Mouse (Mus musculus) CD4-positive, CD25-positive, alpha-beta regulatory T cell (primary cell): ENCODE measurements around the gene Cacnb4. TPM values are rescaled to one million over a fixed set of nuclear protein-coding genes. Genes with fewer than 3 reads are reported as not detected.

ENCODE experiments used
- polyA plus RNA-seq: library from polyadenylated mRNA; unstranded; fragments of 100-300 nt; shearing (Covaris generic); gene quantifications from one replicate; pipeline ENCODE4 v1.2.1, GENCODE M21; 2017

The Cacnb4 gene
- polyA plus RNA-seq, result 0.13 TPM

GRCm38 (mm10) chr2:52676023-52676912, at the start of gene Cacnb4:
Cacnb4 (minus strand) TSS chr2:52676831.

DNA sequence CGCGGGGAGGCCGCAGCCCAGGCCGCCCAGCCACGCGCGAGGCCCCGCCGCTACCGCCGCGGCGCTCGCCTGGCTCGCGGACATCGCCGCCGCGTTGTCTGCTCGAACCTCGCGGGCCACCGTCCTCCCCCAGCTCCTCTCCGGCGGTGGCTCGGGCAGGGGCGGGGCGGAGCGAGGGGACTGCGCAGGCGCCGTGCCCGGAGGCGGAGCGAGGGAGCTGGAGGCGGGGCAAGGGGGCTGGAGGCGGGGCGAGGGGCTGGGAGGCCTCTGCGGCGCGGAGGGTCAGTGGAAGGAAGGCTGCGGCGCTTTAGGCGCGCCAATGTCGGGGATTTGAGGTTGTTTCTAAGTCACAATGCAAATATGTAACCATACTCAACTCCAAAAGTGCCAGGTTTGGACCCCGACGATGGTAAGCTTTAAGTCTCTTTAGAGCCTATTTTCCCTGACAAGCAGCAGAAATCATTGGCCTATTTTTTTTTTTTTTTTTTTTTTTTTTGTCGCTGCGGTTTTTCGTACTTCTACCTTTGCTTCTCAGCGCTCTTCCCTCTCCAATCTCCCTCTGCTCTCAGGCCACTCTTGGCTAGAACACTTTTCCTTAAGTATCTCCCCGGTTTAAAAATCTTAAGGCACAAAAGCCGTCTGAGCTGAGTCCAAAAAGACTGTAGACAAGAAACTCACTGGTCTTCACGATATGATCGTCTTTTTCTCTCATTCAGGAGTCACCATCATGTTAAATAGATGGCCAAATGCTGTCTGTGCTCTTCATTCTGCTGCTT, 251.7 kb downstream of the Cacnb4 start, which contains the start of gene Arl5a:
Gene Arl5a (minus strand): TSS at position 155 of the 776 bp plus-strand sequence.

DNA sequence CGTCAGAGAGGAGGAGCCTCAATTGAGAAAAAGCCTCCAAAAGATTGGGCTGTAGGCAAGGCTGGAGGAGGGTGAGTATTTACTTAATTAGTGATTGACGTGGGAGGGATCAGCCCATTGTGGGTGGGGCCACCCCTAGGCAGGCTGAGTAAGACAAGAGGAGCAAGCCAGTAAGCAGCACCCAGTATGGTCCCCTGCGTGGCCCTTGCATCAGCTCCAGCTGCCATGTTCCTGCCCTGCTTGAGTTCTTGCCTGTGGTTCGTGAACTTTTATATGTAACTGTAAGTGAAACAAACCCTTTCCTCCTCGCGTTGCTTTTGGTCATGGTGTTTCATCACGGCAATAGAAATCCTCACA, 298.2 kb downstream of the Cacnb4 start, which contains the start of gene Neb:
Gene Neb (minus strand): TSS at position 27 of the 357 bp plus-strand sequence.

Other genes starting within 250 kb of the Cacnb4 start
- gene Stam2, start 65.5 kb upstream of the Cacnb4 start, polyA plus RNA-seq, result 42.1 TPM
- gene Fmnl2, start 181.0 kb upstream of the Cacnb4 start, polyA plus RNA-seq, result 0.18 TPM